Mouse (Mus musculus) left cerebral cortex, adult 6 months (tissue): ENCODE data around the gene Krt90. TPM values are rescaled to one million over a fixed set of nuclear protein-coding genes. Genes with fewer than 3 reads are reported as not detected.

Source experiments
- long read RNA-seq, 2 experiments: library from polyadenylated mRNA; unstranded; transcript quantifications; one replicate each; pipeline ENCODE4 v2.0.0; 2019 to 2020
- polyA plus RNA-seq: library from polyadenylated mRNA; unstranded; fragments of <200 nt; fragmentation: Nextera tagmentation; gene quantifications from 2 replicates; pipeline ENCODE4 v1.2.3, GENCODE M21; 2021

Gene Krt90
- polyA plus RNA-seq, result not detected in 2 replicates
- long read RNA-seq, experiment 1, result 0 reads
- long read RNA-seq, experiment 2, result 0 reads

GRCm38 (mm10) chr15:101562850-101563249 lies at the start of gene Krt90:
TSS of gene Krt90 (minus strand) at chr15:101562950.

DNA sequence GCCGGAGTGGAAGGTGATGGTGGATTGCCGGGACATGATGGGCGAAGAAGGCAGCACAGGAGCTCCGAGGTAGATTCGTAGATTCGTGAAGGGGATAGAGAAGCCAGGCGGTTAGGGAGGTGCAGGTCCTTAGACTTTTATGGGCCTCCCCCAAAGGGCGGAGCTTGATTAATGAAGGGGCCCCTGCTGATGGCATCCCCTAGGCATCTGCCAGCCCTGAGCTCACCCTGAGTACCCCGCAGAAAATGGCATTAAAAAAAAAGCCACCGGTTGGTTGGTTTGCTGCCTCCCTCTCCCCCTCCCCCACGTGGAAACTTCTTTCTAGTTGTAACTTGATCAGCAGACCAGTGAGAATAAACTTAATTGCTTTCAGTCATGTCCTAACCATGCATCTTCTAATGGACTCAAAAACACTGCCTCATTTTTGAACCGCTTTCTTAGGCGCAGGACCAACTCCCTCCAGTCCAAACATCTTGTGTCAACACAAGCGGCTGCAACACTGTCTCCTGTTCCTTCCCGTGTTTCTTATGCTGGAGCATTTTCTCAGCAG lies 11.1 kb upstream of the Krt90 start, which contains the start of gene Krt75:
TSS of gene Krt75 (minus strand) at position 109 of the 550 bp plus-strand sequence.

GRCm38 (mm10) chr15:101550567-101550966 lies 12.2 kb downstream of the Krt90 start, which contains the start of gene Krt82:
TSS of gene Krt82 (minus strand) at chr15:101550667.

DNA sequence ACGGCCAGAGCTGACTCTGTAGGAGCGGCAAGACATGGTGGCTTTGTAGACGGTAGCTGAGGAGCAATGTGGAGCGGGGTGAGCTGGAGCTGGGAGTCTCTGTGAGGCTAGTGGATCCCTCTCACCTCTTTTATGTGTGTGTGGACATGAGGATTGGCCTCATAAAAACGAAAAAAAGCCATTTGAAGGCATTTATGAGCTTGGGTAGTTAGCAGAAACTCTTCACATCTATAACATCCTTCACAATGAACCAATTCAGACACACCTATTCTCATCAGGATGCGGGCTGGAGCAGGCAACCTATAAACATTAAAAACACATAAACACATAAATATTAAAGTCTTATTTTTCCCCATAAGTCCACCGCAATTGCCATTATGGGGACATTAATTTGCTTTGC lies 30.0 kb downstream of the Krt90 start, which contains the start of gene Krt84:
TSS of gene Krt84 (minus strand) at position 101 of the 400 bp plus-strand sequence.

GRCm38 (mm10) chr15:101517161-101517560 lies 45.6 kb downstream of the Krt90 start, which contains the start of gene Gm49425:
TSS of gene Gm49425 (minus strand) at chr15:101517261.

Other genes starting within 250 kb of the Krt90 start
- 0.85 and 2.8 TPM in 2 replicates for gene Krt80, start 192.8 kb downstream of the Krt90 start, polyA plus RNA-seq
- 0.04 TPM in 1 of 2 replicates, not detected in the other for gene Krt7, start 151.9 kb downstream of the Krt90 start, polyA plus RNA-seq
- gene Krt87, start 124.1 kb downstream of the Krt90 start, polyA plus RNA-seq, result 0.09 TPM in 1 of 2 replicates, not detected in the other
- gene Krt88, start 115.2 kb downstream of the Krt90 start, polyA plus RNA-seq, result not detected in 2 replicates
- not detected in 2 replicates for gene Krt81, start 99.2 kb downstream of the Krt90 start, polyA plus RNA-seq
- not detected in 2 replicates for gene Krt86, start 89.5 kb downstream of the Krt90 start, polyA plus RNA-seq
- gene Krt83, start 71.4 kb downstream of the Krt90 start, polyA plus RNA-seq, result not detected in 2 replicates
- not detected in 2 replicates for gene Gm49425, start 45.7 kb downstream of the Krt90 start, polyA plus RNA-seq
- not detected in 2 replicates for gene Krt84, start 30.1 kb downstream of the Krt90 start, polyA plus RNA-seq
- not detected in 2 replicates for gene Krt82, start 12.3 kb downstream of the Krt90 start, polyA plus RNA-seq
- gene Krt75, start 11.0 kb upstream of the Krt90 start, polyA plus RNA-seq, result not detected in 2 replicates
- gene Gm5414, start 65.2 kb upstream of the Krt90 start, polyA plus RNA-seq, result not detected in 2 replicates
- not detected in 2 replicates for gene Gm5478, start 84.4 kb upstream of the Krt90 start, polyA plus RNA-seq
- not detected in 2 replicates for gene Krt6b, start 117.3 kb upstream of the Krt90 start, polyA plus RNA-seq
- gene Krt6a, start 131.4 kb upstream of the Krt90 start, polyA plus RNA-seq, result not detected in 2 replicates
- gene Krt5, start 149.9 kb upstream of the Krt90 start, polyA plus RNA-seq, result not detected in 2 replicates
- not detected in 2 replicates for gene Krt71, start 180.2 kb upstream of the Krt90 start, polyA plus RNA-seq
- gene Krt72, start 223.5 kb upstream of the Krt90 start, polyA plus RNA-seq, result not detected in 2 replicates
- 0.33 and 0.61 TPM in 2 replicates for gene Krt73, start 239.4 kb upstream of the Krt90 start, polyA plus RNA-seq